Mouse (Mus musculus): Measurements from ENCODE around the gene Coq7.
A peak's percentile ranks its signal among the peaks of the same experiment; 100 is the strongest.

Coq7 gene

GRCm38 (mm10) chr7:118494892-118495579 lies 38.1 kb downstream of the Coq7 start:
- no peak for DNase-seq

- peak; percentile 36 to 41 for DNase-seq
These were observed 39.3 kb downstream of the Coq7 start for GRCm38 (mm10) chr7:118493892-118494291.

- DNase-seq, result peak; percentile 91 to 94
These were observed 41.6 kb downstream of the Coq7 start, which contains the start of gene Itpripl2 for GRCm38 (mm10) chr7:118491431-118492147. TSS of gene Itpripl2 (minus strand) at chr7:118491975.

GRCm38 (mm10) chr7:118490666-118491430 lies 42.3 kb downstream of the Coq7 start:
- peak; percentile 58 to 71 for DNase-seq

GRCm38 (mm10) chr7:118489706-118490665 lies 43.2 kb downstream of the Coq7 start:
- peak; percentile 29 to 52 for DNase-seq

GRCm38 (mm10) chr7:118488060-118488664 lies 45.0 kb downstream of the Coq7 start:
- peak in 1 of 2 experiments; percentile 33 for DNase-seq

GRCm38 (mm10) chr7:118486917-118487316 lies 46.2 kb downstream of the Coq7 start:
- DNase-seq, result no peak

GRCm38 (mm10) chr7:118483996-118484395 lies 49.2 kb downstream of the Coq7 start:
- no peak for DNase-seq

GRCm38 (mm10) chr7:118482001-118482400 lies 51.2 kb downstream of the Coq7 start:
- no peak for DNase-seq

GRCm38 (mm10) chr7:118481047-118481810 lies 51.9 kb downstream of the Coq7 start:
- peak in 1 of 2 experiments; percentile 34 for DNase-seq

- DNase-seq, result no peak
These were observed 52.9 kb downstream of the Coq7 start for GRCm38 (mm10) chr7:118480160-118480709.

- DNase-seq, result peak; percentile 63 to 74
These were observed 54.3 kb downstream of the Coq7 start for GRCm38 (mm10) chr7:118478835-118479312.

GRCm38 (mm10) chr7:118476428-118476827 lies 56.7 kb downstream of the Coq7 start:
- DNase-seq, result no peak

GRCm38 (mm10) chr7:118475008-118475705 lies 58.0 kb downstream of the Coq7 start:
- DNase-seq, result peak; percentile 56 to 69

- no peak for DNase-seq
These were observed 60.3 kb downstream of the Coq7 start for GRCm38 (mm10) chr7:118472886-118473285.

GRCm38 (mm10) chr7:118468060-118468459 lies 65.1 kb downstream of the Coq7 start:
- no peak for DNase-seq

- DNase-seq, result no peak
These were observed 68.7 kb downstream of the Coq7 start for GRCm38 (mm10) chr7:118464432-118464831.

GRCm38 (mm10) chr7:118462818-118463762 lies 70.1 kb downstream of the Coq7 start:
- DNase-seq, result peak in 1 of 2 experiments; percentile 38

Data from lung, postnatal 4 days (tissue).